Mouse (Mus musculus): ENCODE results near the gene Afap1. TPM values are rescaled to one million over a fixed set of nuclear protein-coding genes. Genes with fewer than 3 reads are reported as not detected.
A peak's percentile ranks its signal among the peaks of the same experiment; 100 is the strongest.

Afap1 gene
- polyA plus RNA-seq, 1 experiment from 2014 or later = 82.8 TPM

DNA sequence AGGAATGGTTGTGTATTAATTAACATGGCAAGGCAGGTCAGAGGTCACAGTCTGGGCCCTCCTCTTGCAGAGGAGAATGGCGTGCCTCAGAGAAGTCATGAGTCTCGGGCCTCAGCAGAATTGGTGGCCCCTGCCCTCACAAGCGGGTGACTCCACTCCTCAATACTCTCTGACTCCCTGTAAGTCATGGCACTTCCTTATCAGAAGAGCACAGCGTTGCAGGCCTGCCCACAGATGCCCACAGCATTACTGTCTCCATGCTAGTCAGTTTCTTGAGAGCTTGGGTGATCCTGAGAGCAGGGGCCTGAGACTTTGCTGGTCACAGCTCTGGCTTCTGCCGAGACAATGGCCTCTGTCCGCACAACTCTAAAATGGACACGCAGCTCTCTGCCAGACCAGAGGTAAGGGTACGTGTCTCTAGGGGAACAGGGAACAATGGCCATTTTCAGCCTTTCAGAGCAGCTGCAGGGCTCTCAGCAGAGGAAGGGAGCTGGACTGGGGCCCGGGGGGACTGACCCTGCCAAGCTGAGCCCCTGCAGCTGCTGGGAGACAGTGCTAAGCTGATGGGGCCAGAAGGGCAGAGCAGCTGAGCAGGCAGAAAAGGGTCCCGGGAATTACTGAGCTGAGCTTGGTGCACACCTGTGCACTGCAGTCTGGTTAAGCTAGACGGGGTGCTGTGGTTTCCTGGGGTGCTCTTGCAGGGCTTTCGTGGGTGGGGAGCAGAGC, 77.4 kb downstream of the Afap1 start:
- peaks cover 19% of the 10 kb centered on the region for H3K4me1 ChIP-seq (replicated peaks)
- H3K4me3 ChIP-seq = no peak overlapping the region
- ATAC-seq (ENCODE audit: low FRiP score) = peak; percentile 71
- peaks cover 85% of the 10 kb centered on the region for H3K36me3 ChIP-seq
- peak overlapping the region; percentile 83 for H3K27ac ChIP-seq
- no peaks in the 10 kb centered on the region for H3K27me3 ChIP-seq
- peak overlapping the region; percentile 39 for H3K9ac ChIP-seq
- H3K9me3 ChIP-seq = no peaks in the 10 kb centered on the region
- WGBS = 40% methylated on average over 12 of the region's 12 CpGs
- no peak overlapping the region for H3K4me2 ChIP-seq

DNA sequence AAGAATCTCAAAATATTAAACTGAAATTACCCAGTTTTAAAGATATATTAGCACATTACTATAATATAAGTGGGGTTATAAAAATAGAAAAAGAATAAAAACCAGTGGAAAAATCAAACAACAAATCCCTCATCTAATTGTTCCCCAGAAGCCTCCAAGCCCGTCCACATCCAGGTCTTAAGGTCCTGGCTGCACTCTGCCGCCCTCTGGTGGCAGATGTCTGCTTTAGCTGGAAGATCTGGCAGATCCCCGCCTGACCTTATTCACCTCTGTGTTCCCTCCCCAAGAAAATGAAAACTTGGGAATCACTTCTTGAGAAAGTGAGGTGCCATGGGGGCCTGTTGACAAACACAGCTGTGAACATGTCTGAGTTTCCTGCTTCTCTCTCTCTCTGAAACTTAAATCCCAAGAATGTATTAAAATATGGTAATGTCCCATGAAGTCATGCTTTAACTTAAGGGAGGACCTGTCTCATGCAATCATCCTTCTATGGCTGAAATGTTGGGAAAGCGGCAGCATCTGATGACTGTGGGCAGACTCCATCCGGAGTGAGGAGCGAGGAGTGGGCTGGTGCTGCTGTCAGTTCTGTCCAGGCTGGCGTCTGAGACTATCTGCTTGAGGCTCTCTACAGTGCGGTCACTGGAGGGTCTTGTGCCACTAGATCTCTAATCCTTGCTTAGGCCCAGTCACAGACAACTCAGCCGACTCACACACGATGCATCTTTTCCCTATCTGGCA, 78.9 kb downstream of the Afap1 start:
- no peaks in the 10 kb centered on the region for H3K9me3 ChIP-seq
- peaks cover 82% of the 10 kb centered on the region for H3K36me3 ChIP-seq
- WGBS = 61% methylated on average over 10 of the region's 10 CpGs
- peak overlapping the region; percentile 83; the same call in 1 of the 2 replicates for H3K27ac ChIP-seq
- H3K27me3 ChIP-seq = no peaks in the 10 kb centered on the region
- H3K9ac ChIP-seq = no peak overlapping the region
- H3K4me2 ChIP-seq = no peak overlapping the region
- no peak overlapping the region for H3K4me3 ChIP-seq
- H3K4me1 ChIP-seq (replicated peaks) = peaks cover 19% of the 10 kb centered on the region
- ATAC-seq (ENCODE audit: low FRiP score) = no peak

DNA sequence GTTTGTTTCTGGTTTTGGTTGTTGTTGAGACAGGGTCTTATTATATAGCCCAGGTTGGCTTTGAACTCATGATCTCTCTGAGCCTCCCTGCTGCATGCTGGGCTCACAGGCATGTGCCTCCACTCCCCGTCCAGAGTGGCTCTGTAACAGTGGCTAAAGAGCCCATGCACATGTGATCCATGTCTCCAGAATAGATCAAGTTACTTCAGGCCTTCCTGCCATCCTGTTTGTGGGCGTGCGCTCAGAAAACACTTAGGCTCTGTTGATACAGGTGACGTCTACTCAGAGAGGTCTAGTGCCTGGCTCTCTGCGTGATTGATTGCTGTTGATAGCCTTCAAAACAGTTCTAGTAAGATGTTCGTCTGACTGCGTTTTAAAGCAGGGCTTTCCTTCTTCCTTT, 79.6 kb downstream of the Afap1 start:
- Histone ChIP-seq H3K36me3 (peaks cover 82% of the 10 kb centered on the region), H3K4me1 (replicated peaks) (peaks cover 19% of the 10 kb centered on the region), H3K27ac (no peak overlapping the region), H3K9ac (no peak overlapping the region; the same call in 1 of the 2 replicates), H3K4me3 (no peak overlapping the region), H3K9me3 (no peaks in the 10 kb centered on the region), H3K27me3 (no peaks in the 10 kb centered on the region), H3K4me2 (no peak overlapping the region)
- ATAC-seq (ENCODE audit: low FRiP score) = no peak
- WGBS = 81% methylated on average over 7 of the region's 7 CpGs

DNA sequence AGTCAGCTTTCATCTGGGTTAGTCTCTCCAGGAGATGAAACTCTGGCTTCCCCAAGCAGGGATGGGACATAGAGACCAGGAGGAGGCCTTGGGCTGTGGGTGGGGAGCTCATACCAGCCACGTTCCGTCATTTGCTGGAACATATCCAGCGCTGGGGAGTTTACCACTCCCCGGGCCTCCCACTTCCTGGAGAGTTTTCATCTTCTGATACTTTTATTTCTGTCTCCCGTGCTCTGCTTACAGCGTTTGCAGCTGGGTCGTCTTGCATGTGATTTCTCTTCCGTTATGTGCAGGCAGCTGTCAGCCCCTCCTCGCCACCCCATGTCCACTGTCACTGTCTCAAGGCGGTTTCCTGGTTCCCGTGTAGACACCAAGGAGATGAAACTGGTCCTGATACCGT, 80.7 kb downstream of the Afap1 start:
- no peak overlapping the region for H3K4me2 ChIP-seq
- no peak for ATAC-seq (ENCODE audit: low FRiP score)
- H3K36me3 ChIP-seq = peaks cover 82% of the 10 kb centered on the region
- no peaks in the 10 kb centered on the region for H3K27me3 ChIP-seq
- no peaks in the 10 kb centered on the region for H3K9me3 ChIP-seq
- H3K9ac ChIP-seq = no peak overlapping the region
- WGBS = 84% methylated on average over 12 of the region's 12 CpGs
- H3K27ac ChIP-seq = no peak overlapping the region
- H3K4me3 ChIP-seq = no peak overlapping the region
- H3K4me1 ChIP-seq (replicated peaks) = peaks cover 19% of the 10 kb centered on the region

DNA sequence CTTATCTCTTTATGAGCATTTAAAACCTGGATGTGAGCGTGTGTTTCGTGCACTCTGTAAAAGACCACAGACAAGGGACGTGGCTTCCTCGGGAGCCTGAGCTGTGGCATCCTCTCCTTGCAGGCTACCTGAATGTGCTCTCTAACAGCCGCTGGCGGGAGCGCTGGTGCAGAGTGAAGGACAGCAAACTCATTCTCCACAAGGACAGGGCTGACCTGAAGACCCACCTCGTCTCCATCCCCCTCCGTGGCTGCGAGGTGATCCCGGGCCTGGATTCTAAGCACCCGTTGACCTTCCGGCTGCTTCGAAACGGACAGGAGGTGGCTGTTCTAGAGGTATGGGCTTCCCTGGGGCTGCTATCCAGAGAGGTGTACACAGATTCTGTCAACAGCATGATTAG, 81.1 kb downstream of the Afap1 start:
- Histone ChIP-seq H3K4me3 (no peak overlapping the region), H3K9ac (no peak overlapping the region), H3K27ac (0 out of 2 replicates have a peak overlapping the region, but pooled peaks have one; percentile 18), H3K4me1 (replicated peaks) (peaks cover 18% of the 10 kb centered on the region), H3K36me3 (peaks cover 82% of the 10 kb centered on the region), H3K9me3 (no peaks in the 10 kb centered on the region), H3K4me2 (no peak overlapping the region), H3K27me3 (no peaks in the 10 kb centered on the region)
- ATAC-seq (ENCODE audit: low FRiP score) = no peak
- 91% methylated on average over 15 of the region's 15 CpGs for WGBS

DNA sequence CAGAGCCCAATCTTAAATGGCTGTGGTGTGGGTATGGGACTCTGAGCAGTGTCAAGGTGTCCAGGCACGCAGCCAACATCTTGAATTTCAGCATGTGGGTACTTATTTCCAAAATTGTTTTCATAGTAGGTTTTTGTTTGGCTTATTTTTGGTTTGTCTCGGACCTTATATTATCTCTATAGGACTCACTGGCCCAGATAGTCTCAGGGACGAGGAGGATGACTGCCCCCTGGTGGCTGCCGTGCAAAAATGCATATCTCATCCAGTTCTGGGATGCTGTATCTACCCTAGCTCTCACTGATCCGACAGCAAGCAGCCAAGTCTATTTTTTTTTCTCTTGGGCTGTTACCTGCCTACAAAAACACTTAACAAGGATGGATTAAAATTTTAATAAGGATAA, 82.6 kb downstream of the Afap1 start:
- no peak overlapping the region for H3K4me3 ChIP-seq
- no peaks in the 10 kb centered on the region for H3K27me3 ChIP-seq
- H3K9ac ChIP-seq = no peak overlapping the region
- peaks cover 8% of the 10 kb centered on the region for H3K4me1 ChIP-seq (replicated peaks)
- ATAC-seq (ENCODE audit: low FRiP score) = 0 out of 2 replicates have a peak, but pooled peaks have one; percentile 76
- 18% methylated on average over 5 of the region's 5 CpGs for WGBS
- peak overlapping the region; percentile 44; the same call in 1 of the 2 replicates for H3K27ac ChIP-seq
- no peak overlapping the region for H3K4me2 ChIP-seq
- H3K36me3 ChIP-seq = peaks cover 75% of the 10 kb centered on the region
- no peaks in the 10 kb centered on the region for H3K9me3 ChIP-seq

DNA sequence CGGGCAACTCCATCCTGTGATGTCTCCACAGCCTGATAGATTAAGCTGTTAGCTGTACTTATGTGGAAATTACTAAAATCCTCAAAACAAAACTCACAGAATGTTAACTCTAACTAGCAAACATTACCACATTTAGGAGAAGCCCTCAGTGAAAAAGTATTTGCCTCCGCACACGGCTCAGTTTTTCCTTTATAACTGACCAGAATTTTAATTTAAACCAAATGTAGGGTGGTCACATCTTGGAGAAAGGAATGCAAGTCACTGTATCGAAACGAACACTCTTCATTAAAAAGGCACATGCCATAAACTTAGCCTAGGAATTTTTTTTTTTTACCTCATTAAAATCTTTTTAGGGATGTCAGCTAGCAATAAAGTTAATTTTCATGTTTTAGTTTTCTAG, 87.4 kb downstream of the Afap1 start:
- Histone ChIP-seq H3K36me3 (peaks cover 80% of the 10 kb centered on the region), H3K9me3 (no peaks in the 10 kb centered on the region), H3K27me3 (no peaks in the 10 kb centered on the region), H3K4me1 (replicated peaks) (no peaks in the 10 kb centered on the region), H3K4me3 (no peak overlapping the region), H3K27ac (no peak overlapping the region), H3K4me2 (no peak overlapping the region), H3K9ac (no peak overlapping the region)
- 89% methylated on average over 5 of the region's 5 CpGs for WGBS
- no peak for ATAC-seq (ENCODE audit: low FRiP score)

DNA sequence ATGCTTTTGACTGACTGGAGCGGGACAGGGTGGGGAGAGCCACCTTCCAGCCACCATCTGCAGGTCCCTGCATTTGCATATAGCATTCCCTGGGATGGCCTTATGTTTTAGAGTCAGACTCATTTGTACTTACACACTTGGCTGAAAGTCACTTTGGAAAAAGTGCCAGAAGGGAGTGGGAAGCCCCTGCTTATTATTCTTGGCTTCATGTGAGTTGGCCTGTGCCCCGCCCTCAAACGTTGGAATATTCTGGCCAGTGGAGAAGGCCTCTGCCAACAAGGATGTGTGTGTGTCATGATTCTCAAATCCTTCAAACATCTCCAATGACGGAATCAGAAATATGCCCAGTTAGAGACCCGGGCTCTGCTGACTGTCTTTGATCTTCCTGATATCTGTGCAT, 88.2 kb downstream of the Afap1 start:
- WGBS = 81% methylated on average over 5 of the region's 5 CpGs
- H3K4me3 ChIP-seq = no peak overlapping the region
- peaks cover 83% of the 10 kb centered on the region for H3K36me3 ChIP-seq
- no peak overlapping the region for H3K9ac ChIP-seq
- no peaks in the 10 kb centered on the region for H3K9me3 ChIP-seq
- no peak overlapping the region for H3K27ac ChIP-seq
- ATAC-seq (ENCODE audit: low FRiP score) = no peak
- H3K27me3 ChIP-seq = no peaks in the 10 kb centered on the region
- no peak overlapping the region for H3K4me2 ChIP-seq
- no peaks in the 10 kb centered on the region for H3K4me1 ChIP-seq (replicated peaks)

DNA sequence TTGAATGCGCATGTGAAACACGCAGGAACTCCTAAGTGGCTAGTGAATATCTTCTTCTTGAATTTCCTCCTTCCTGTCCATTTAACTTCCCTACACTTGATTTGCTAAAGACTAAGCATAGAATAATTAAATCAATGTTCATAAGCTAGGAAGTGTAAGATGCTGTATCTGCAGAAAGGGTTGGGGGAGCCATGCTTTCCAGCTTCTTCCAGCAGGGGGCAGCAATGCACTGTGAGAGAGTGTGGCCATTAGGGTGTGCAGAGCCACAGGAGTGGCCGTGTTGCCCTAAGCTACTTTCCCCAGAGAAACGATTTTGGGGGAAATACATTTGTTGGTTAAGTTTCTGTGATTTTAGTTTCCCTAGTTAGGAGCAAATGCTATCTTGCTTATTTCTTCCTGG, 88.9 kb downstream of the Afap1 start:
- Histone ChIP-seq H3K9me3 (no peaks in the 10 kb centered on the region), H3K4me1 (replicated peaks) (no peaks in the 10 kb centered on the region), H3K4me3 (no peak overlapping the region), H3K27ac (no peak overlapping the region), H3K9ac (no peak overlapping the region), H3K4me2 (no peak overlapping the region), H3K36me3 (peaks cover 83% of the 10 kb centered on the region), H3K27me3 (no peaks in the 10 kb centered on the region)
- no peak for ATAC-seq (ENCODE audit: low FRiP score)
- WGBS = 44% methylated on average over 4 of the region's 4 CpGs

DNA sequence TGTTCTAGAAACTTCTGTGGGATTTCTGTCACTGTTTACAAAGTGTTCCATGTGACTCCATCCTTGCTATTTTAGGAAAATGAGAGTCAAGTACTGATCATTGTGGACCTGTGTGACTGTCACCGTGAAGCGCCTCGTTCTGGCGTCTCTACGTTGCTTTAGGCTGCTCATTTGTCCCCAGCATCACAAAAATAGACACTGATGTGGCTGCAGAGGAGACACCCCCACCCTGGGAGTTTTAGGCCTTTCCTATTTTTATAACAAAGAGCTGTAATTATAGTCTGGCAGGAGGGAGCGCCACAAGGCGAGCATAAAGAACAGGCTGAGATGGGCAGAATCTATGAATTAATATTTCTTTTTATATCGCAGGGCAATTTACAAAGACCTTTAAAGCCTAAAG, 92.5 kb downstream of the Afap1 start:
- Histone ChIP-seq H3K27ac (no peak overlapping the region), H3K9me3 (no peaks in the 10 kb centered on the region), H3K27me3 (no peaks in the 10 kb centered on the region), H3K4me2 (no peak overlapping the region), H3K4me1 (replicated peaks) (no peaks in the 10 kb centered on the region), H3K36me3 (peaks cover 93% of the 10 kb centered on the region), H3K4me3 (no peak overlapping the region), H3K9ac (no peak overlapping the region)
- ATAC-seq (ENCODE audit: low FRiP score) = no peak
- 85% methylated on average over 8 of the region's 8 CpGs for WGBS

DNA sequence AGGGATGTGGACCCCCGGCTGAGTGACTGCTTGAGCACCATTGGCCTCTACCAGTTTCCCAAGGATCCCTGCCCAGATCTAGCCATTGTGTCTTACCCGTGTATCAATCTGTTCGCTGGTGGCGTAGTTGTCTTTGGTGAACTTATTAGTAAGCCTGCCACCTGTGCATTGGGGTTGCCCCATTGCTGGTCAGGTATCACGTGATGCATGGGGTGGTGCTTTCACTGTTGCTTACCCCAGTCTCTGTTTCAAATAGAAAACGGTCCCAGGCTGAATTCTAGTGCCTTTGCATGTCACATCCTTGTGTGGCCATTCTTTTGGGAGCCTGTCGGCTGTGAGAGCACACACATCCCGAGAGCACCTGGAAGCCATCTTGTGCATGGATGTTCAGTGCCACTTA, 95.0 kb downstream of the Afap1 start:
- ATAC-seq (ENCODE audit: low FRiP score) = no peak
- WGBS = 89% methylated on average over 8 of the region's 8 CpGs
- Histone ChIP-seq H3K27ac (no peak overlapping the region), H3K36me3 (peaks cover 96% of the 10 kb centered on the region), H3K9ac (no peak overlapping the region), H3K4me1 (replicated peaks) (no peaks in the 10 kb centered on the region), H3K4me3 (no peak overlapping the region), H3K9me3 (no peaks in the 10 kb centered on the region), H3K27me3 (no peaks in the 10 kb centered on the region), H3K4me2 (no peak overlapping the region)

DNA sequence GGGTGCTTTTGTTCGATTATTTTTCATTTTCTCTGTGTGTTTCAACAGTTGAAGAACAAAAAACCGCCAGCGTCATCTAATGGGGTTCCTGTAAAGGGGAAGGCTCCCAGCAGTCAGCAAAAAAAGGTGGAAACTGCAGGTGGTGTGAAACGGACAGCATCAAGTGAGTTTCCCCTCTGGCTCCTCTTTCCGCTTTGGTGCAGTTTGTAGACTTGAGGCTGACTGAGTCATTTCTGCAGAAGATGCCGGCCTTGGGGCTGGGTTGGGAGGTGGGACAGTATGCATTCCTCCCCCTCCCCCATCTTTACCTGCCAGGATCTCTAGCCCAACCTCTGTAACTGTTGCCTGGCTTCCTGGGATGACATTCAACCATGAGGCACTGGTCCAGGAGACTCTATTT, 96.4 kb downstream of the Afap1 start:
- no peak overlapping the region for H3K27ac ChIP-seq
- no peak overlapping the region for H3K4me3 ChIP-seq
- no peak overlapping the region for H3K4me2 ChIP-seq
- peaks cover 96% of the 10 kb centered on the region for H3K36me3 ChIP-seq
- no peak overlapping the region for H3K9ac ChIP-seq
- H3K4me1 ChIP-seq (replicated peaks) = no peaks in the 10 kb centered on the region
- no peaks in the 10 kb centered on the region for H3K9me3 ChIP-seq
- ATAC-seq (ENCODE audit: low FRiP score) = no peak
- H3K27me3 ChIP-seq = no peaks in the 10 kb centered on the region
- 72% methylated on average over 6 of the region's 6 CpGs for WGBS
